Comparison of ENCODE assay signal across 8 mouse cellular contexts in the genomic region with DNA sequence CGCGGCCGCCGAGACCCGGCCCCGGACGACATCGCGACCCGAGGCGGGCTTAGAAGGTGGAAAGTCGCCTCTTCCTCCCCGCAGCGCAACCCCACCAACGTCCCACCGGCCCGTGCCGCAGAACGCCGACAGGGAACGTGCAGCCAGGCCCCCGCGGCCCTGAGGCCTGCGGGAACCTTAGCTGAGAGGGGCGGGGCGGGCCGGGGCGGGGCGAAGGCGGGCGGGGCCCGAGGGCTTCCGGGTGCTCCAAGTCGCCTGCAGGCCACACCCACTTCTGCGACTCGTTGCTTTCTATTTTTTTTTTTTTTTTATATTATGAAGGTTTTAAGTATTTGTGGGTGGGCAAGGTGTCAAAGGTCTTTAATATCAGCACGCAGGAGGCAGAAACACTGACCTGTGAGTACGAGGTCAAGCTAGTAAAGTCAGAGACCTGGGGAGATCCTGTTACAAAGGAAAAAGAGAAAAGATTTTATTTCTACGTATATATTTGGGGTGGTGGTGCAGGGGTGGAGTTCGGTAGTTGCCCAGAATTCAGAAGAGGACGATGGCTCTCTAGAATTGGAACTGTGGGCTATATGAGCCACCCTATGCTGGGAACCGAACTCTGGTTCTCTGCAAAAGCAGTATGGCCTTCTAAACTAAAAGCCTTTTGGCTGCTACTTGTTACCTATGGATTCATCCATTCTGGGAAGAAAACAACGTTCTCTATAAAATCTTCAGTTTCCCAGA. TPM values are rescaled to one million over a fixed set of nuclear protein-coding genes. Genes with fewer than 3 reads are reported as not detected.
A peak's percentile ranks its signal among the peaks of the same experiment; 100 is the strongest.
DNase-seq lines count a peak whose midpoint lies in the region; ATAC-seq lines count a peak whose summit lies in the region.

No protein-coding gene starts in this region.

- no peaks in the 10 kb centered on the region for H3K9me3 ChIP-seq in embryonic facial prominence, embryonic 13.5 days
- no peaks in the 10 kb centered on the region for H3K9me3 ChIP-seq in heart, embryonic 15.5 days (replicated peaks)

- peak overlapping the region; percentile 73 for H3K4me3 ChIP-seq in embryonic facial prominence, embryonic 13.5 days
- H3K4me3 ChIP-seq in heart, embryonic 15.5 days = peak overlapping the region; percentile 90

- no peak for DNase-seq in cerebellum, adult 11-12 months
- DNase-seq in adipocyte (ENCODE audit: low spot score) = peak; percentile 86
- DNase-seq in kidney, postnatal 25 days = peak; percentile 80 to 87
- DNase-seq in lung, postnatal 25 days (ENCODE audit: low spot score) = peak; percentile 56
- DNase-seq in retina, adult 2 months (ENCODE audit: low read depth, low spot score) = peak; percentile 54

- ATAC-seq in cerebellum, adult (ENCODE audit: insufficient number of reproducible peaks, low FRiP score, low TSS enrichment) = peak; percentile 69
- ATAC-seq in embryonic facial prominence, embryonic 13.5 days (ENCODE audit: insufficient number of reproducible peaks, insufficient read depth, low FRiP score, low TSS enrichment, low read depth) = peak; percentile 85
- ATAC-seq in heart, embryonic 15.5 days (replicated peaks; ENCODE audit: insufficient number of reproducible peaks, insufficient read depth, low FRiP score, low read depth) = peak; percentile 87

- H3K36me3 ChIP-seq in embryonic facial prominence, embryonic 13.5 days = peaks cover 9% of the 10 kb centered on the region
- H3K36me3 ChIP-seq in heart, embryonic 15.5 days = peaks cover 11% of the 10 kb centered on the region; the same call in 1 of the 2 replicates

- H3K9ac ChIP-seq in embryonic facial prominence, embryonic 13.5 days = peak overlapping the region; percentile 93
- peak overlapping the region; percentile 91 for H3K9ac ChIP-seq in heart, embryonic 15.5 days

- H3K27ac ChIP-seq in embryonic facial prominence, embryonic 13.5 days = peak overlapping the region; percentile 87
- H3K27ac ChIP-seq in heart, embryonic 15.5 days = peak overlapping the region; percentile 92

- peaks cover 3% of the 10 kb centered on the region; the same call in 1 of the 2 replicates for H3K4me1 ChIP-seq in embryonic facial prominence, embryonic 13.5 days
- 0 out of 2 replicates have a peak, but pooled peaks cover 6% of the 10 kb centered on the region for H3K4me1 ChIP-seq in heart, embryonic 15.5 days (replicated peaks)

- peak overlapping the region; percentile 74 for H3K4me2 ChIP-seq in embryonic facial prominence, embryonic 13.5 days
- H3K4me2 ChIP-seq in heart, embryonic 15.5 days = peak overlapping the region; percentile 80

- WGBS in embryonic facial prominence, embryonic 13.5 days = 4% methylated on average over 37 of the region's 43 CpGs
- WGBS in heart, embryonic 15.5 days = 3% methylated on average over 43 of the region's 43 CpGs

- H3K27me3 ChIP-seq in embryonic facial prominence, embryonic 13.5 days = no peaks in the 10 kb centered on the region
- H3K27me3 ChIP-seq in heart, embryonic 15.5 days = no peaks in the 10 kb centered on the region

RNA-seq across cellular contexts. Expression of a gene that starts 1.2 kb away (rescaled TPM):
- 68.3 and 79.5 TPM in 2 replicates for polyA plus RNA-seq in embryonic facial prominence, embryonic 13.5 days (2015; fragmentation: Nextera tagmentation; extraction: Ambion mirVana)
- 42.7 and 47.6 TPM in 2 replicates for polyA plus RNA-seq in heart, embryonic 15.5 days (2015; fragmentation: Nextera tagmentation; extraction: Ambion mirVana)

RNA-seq across cellular contexts. Expression of a gene that starts 7.2 kb away (rescaled TPM):
- 13.8 and 14.8 TPM in 2 replicates for polyA plus RNA-seq in embryonic facial prominence, embryonic 13.5 days (2015; fragmentation: Nextera tagmentation; extraction: Ambion mirVana)
- polyA plus RNA-seq in heart, embryonic 15.5 days (2015; fragmentation: Nextera tagmentation; extraction: Ambion mirVana) = 7.6 and 9.2 TPM in 2 replicates

RNA-seq across cellular contexts. Expression of a gene that starts 14.2 kb away (rescaled TPM):
- not detected in 2 replicates for polyA plus RNA-seq in embryonic facial prominence, embryonic 13.5 days (2015; fragmentation: Nextera tagmentation; extraction: Ambion mirVana)
- not detected in 2 replicates for polyA plus RNA-seq in heart, embryonic 15.5 days (2015; fragmentation: Nextera tagmentation; extraction: Ambion mirVana)

RNA-seq across cellular contexts. Expression of a gene that starts 57.0 kb away (rescaled TPM):
- polyA plus RNA-seq in embryonic facial prominence, embryonic 13.5 days (2015; fragmentation: Nextera tagmentation; extraction: Ambion mirVana) = 3.1 and 4.4 TPM in 2 replicates
- polyA plus RNA-seq in heart, embryonic 15.5 days (2015; fragmentation: Nextera tagmentation; extraction: Ambion mirVana) = 2.0 and 3.1 TPM in 2 replicates
